Mouse (Mus musculus): ENCODE measurements around the gene Pitx2.

Pitx2 gene

GRCm38 (mm10) chr3:129201681-129202255, 2.1 kb downstream of the Pitx2 start:
- DNase-seq (ENCODE audit: low spot score in 2 of 2): no peak

- no peak for DNase-seq (ENCODE audit: low spot score in 2 of 2)
These were observed 3.4 kb downstream of the Pitx2 start for GRCm38 (mm10) chr3:129202871-129203740.

DNA sequence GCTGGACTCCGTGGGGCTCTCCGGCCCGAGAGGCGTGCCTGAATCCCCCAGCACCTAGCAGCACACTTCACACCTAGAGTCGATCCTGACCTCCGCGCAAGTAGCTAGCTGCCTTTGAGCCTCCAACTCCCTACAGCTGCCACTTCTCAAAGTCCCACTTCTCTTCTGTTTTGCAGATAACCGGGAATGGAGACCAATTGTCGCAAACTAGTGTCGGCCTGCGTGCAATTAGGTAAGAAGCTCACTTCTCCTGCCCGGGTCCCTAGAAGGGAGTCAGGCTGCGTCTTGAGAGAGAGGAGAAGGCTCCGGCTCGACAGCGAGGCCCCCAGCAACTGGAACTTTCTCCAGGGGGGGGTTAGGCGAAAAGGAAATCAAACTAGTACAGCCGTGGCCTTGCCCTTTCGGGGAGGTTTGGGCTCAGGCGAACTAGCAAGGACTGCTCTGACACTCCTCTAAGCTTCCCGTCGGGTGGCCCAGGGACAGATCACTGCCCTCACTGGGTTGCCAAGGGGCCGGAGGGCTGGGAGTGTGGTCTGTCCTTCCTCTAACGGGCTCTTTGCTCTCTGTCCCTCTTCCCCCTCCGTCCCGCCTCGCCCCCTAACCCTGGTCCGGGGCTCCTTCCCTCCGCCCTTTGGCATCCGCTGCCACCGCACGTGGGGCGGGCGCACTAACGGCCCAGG, 4.2 kb downstream of the Pitx2 start:
- DNase-seq (ENCODE audit: low spot score in 2 of 2): no peak

DNA sequence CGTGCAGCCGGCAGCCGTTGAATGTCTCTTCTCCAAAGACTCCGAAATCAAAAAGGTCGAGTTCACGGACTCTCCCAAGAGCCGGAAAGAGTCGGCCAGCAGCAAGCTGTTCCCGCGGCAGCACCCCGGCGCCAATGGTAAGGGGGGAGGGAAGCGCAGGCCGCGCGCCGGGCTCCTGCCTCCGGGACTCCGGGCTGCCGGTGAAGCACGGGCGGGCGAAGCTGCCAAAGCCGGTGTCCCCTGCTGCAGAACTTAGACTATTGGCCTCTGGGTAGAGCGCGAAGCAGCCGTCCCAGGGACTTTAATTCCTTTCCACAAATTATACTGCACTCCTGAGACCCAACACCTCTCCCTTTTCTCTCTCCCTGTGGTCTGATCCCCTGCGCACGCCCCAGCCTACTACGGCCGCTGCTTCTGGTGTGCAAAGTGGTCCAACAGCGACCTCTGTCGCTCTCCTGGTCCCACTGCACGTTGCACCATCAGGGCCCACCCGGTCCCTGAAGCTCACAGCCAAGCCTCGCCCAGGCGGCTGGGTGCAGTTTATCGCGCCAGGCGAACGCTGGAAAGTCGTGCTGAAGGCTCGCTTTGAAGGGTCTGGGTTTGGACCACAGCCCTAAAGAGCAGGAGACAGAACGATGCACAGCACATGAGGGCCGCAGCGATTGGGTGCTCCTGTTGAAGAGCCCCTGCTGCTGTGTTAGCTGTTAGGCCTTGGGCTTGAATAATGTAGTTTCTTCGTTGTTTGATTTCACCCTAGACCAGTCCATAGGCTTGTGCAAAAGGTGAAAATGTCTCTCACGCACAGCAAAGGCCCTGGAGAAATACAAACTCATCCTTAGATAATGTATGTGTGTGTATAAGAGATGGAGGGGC, 5.0 kb downstream of the Pitx2 start:
- peak; percentile 52 to 70 for DNase-seq (ENCODE audit: low spot score in 2 of 2)

- no peak for DNase-seq (ENCODE audit: low spot score in 2 of 2)
These were observed 6.0 kb downstream of the Pitx2 start for GRCm38 (mm10) chr3:129205481-129206175.

DNA sequence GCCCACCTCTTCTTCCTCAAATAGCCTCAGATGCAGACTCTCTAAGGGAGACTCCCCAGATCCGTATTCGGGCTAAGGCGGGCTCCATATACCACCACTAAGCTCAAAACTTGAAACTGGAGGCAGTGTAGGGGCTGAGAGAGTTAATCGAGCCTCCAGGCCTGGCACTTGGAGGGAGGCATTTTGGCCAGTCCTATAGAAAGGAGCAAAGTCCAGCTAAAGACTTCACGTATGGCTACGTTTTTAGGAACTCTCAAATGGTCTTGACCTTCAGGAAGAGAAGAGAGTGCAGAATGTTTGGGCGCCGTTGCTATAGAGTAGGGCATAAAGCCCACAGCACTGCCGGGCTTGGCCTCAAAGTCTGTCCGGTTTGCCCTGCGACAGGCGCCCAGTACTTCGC, 7.1 kb downstream of the Pitx2 start:
- DNase-seq (ENCODE audit: low spot score in 2 of 2): no peak

DNA sequence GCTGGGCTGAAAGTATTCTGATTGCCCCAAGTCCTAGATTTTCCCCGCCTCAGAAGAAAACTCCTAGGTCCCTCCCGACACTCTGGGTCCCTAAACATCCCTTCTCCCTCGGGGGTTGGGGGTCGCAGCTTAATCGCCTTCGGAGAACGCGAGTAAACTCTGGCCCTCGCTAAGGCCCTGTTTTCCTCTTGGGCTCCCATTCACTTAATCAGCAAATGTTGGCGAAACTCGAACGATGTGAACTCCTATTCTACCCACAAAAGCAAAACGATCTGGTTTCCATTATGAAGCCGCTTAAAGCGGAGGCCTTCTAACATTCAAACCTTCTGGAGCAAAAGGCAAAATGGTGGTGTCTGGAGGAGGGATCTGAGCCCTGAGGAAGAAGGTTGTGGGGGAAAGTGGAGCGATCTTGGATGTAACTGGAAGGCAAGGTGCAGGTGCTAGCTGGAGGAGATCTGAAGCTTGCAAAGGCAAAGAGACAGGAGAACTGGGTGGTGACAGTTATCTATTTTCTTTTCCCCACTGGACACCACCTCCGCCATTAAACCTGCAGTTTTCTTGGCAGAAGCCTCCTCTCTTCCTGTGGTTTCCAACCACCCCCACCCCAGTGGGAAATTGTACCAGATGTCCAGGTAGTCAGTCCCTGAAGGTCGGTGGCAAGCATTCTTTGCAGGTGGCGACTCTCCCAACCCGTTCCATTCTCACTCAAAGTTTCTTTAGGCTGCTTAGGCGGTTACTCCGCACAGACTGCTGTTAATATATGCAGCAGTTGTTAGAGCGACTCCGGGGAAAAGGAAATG, 7.8 kb downstream of the Pitx2 start:
- no peak for DNase-seq (ENCODE audit: low spot score in 2 of 2)

DNA sequence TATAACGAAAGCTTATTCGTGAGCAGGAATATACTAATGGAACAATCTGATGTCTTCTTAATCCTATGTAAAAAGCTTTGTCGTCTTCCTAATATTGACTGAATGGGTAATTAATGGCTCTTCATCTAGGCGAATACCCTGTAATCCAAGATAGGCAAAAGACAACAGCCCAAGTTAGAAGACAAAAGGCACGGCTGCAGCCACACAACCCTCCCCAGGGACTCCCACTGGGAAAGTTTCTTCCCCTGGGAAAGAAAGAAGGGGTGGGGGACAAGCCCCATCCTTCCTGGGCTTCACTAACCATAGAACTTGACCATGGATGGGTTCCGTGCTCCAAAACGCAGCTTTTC, 8.3 kb downstream of the Pitx2 start:
- no peak for DNase-seq (ENCODE audit: low spot score in 2 of 2)

DNA sequence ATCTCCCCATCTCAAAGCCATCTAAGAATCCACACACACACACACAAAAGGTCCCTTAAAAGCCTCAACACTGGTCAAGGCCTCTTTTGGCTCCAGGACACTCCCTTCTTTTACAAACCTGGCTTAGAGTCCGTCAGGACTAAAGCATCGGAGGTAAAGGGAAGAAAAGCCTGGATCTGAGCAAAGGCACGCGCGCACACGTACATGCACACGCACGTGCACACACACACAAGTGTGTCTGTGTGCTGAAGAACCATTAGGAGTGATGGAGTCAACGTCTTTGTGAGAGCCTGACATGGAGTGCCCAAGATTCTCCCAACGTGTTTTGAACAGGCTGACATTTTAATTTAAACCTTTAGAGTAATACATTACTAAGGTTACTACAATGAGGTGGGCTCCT, 8.7 kb downstream of the Pitx2 start:
- DNase-seq (ENCODE audit: low spot score in 2 of 2): no peak

DNA sequence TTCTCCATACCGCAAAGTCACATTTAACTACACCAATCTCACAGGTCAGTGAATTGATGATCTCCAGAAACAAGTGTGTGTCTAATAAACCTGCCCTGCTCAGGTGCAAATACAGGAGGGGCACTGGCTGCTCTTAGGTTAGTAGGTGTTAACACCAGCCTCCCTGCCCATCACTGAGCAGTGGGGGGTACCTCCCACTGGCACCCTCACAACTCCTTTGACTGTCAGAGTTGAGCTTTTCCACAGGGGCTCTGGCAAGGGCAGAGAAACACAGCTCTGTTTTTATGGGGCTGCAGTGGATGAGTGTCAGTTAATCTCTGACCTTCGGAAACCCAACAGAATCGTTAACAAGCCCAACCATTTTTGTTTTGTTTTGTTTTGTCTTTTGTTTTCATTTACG, 9.6 kb downstream of the Pitx2 start:
- DNase-seq (ENCODE audit: low spot score in 2 of 2): no peak

DNA sequence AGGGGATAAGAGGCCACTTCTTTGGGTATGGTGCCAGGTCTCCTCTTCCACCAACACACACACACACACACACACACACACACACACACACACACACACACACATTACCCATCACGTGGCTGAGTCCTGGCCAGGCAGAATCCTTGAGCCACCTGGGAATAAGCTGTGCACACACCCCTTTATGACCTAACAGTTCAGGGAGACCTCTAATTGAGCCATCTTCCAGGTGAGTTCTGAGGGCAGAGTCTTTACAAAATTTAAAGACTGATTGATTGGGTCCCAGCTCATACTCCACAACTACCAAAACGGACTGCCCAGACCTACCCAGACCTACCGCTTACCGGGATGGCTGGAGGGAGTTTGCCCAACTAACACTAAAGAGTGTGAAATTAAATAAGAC, 10.1 kb downstream of the Pitx2 start:
- DNase-seq (ENCODE audit: low spot score in 2 of 2): no peak

DNA sequence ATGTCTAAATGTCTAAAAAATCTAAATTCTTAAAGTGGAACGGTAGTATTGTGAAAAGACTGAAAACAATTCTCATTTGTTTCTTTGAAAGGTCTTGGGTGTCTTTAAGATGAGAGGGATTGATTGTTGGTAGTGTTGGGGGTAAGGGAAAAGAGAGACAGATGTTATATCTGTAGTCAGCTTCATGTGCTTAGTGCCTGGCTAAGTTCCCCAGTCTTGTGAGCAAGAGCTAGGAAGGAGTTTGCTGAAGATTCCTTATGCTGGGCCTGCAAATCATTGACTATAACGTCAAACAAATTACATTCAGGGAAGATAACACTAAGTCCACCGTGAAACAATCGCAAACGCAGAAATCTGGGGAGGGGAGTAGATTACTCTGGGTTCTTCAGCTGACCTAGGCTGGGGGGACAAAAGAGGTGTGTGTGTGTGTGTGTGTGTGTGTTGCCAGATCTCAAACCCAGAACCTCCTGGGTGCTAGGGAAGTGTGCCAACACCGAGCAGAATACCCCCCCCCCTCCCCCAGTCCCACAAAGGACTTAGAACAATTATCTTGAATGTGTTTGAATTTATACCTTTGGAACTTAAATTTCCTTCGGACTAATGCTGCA, 12.5 kb downstream of the Pitx2 start:
- no peak for DNase-seq (ENCODE audit: low spot score in 2 of 2)

DNA sequence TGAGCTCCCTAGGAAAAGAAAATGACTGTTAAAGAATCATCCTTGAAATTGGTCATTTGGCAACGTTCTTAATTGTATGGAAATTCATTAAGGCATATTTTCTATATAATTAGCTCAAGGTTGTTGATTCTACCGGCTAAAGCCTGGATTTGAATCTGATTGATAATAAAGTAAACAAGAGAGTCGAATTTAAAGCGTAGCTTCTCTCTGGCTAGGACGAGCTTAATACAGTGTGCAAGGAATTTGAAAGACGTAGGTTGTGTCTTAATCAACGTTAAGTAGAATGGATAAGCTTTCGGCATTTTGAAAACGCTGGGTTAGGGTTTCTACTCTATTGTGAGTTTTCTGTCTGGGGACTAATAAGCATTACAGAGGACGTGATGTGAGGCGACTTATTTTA, 13.1 kb downstream of the Pitx2 start:
- DNase-seq (ENCODE audit: low spot score in 2 of 2): no peak

DNA sequence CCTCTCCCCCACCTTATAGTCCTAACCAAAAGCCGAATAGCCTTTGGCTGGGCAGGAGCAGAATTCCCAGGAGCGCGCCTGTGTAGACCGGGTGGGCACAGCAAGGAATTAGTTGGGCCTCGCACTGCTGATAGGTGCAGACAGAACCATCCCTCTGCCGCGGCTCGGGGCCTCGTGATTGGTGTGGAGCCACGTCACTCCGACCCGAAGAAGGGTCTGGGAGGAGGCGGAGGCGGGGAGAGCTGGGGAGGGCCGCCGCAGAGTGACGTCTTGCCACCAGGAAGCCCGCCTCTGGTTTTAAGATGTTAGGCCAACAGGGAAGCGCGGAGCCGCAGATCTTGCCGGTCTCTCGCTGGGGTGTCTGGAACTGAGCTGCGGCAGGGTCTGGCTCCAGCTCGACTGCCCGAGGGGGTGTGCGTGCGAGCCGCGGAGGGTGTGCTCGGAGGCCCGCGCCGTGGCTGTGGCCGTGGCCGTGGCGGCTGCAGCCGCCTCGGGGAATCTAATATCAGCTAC, 14.0 kb downstream of the Pitx2 start:
- peak; percentile 77 to 93 for DNase-seq (ENCODE audit: low spot score in 2 of 2)

DNA sequence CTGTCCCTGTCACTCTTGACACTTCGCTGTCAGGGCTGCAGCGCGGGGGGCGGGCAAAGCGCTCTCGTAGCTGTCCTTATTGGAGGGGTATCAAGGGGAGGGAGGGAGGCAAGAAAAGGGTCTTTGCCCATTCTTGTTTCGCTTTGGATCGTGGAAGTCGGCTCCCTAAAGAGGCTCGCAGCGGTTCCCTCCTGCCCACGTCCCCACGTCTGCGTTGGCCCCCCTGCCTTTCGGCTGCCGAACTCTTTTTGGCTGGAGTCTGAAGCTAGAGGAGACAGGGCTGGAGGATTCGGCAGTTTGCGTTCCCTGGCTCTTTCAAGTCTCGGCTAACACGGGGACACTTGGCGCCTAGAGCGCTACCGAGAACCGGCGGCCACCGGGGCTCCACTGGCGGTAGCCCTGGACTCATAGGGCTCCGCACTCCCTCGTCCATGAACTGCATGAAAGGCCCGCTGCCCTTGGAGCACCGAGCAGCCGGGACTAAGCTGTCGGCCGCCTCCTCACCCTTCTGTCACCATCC, 14.5 kb downstream of the Pitx2 start:
- peak in 1 of 2 experiments; percentile 65 for DNase-seq (ENCODE audit: low spot score in 2 of 2)

GRCm38 (mm10) chr3:129214666-129215161, 15.0 kb downstream of the Pitx2 start:
- no peak for DNase-seq (ENCODE audit: low spot score in 2 of 2)

GRCm38 (mm10) chr3:129215241-129215750, 15.6 kb downstream of the Pitx2 start:
- DNase-seq (ENCODE audit: low spot score in 2 of 2): no peak

- DNase-seq (ENCODE audit: low spot score in 2 of 2): peak in 1 of 2 experiments; percentile 57
These were observed 16.2 kb downstream of the Pitx2 start for GRCm38 (mm10) chr3:129215751-129216331.

- DNase-seq (ENCODE audit: low spot score in 2 of 2): no peak
These were observed 16.8 kb downstream of the Pitx2 start for GRCm38 (mm10) chr3:129216491-129216890.

Data from urinary bladder, adult 18-20 months (tissue).